Mouse (Mus musculus): ENCODE data around the gene Med27.

Med27 gene

DNA sequence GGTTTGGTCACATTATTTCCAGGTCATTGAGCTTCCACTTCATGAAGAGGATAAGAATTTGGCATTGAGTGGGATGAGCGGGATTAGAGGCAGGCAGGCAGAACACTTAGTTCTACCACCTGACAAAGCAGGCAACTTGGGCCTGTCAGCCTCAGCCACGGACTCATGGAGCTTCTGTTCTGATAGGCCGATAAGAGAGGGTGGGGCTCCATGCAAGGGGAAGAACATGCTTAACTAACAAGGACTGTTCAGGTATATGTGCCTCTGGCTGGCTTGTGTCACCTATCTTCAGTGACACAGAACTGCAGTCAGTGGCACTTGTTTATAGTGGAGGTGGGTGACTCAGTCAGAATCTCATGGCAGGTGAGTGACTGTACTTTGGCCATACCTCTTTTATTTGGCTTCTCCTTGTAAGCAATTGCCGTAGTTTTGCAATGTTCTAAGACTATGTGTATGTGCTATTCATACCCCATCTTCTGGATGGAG lies 126.4 kb downstream of the Med27 start:
- DNase-seq (ENCODE audit: low spot score) = no peak

DNA sequence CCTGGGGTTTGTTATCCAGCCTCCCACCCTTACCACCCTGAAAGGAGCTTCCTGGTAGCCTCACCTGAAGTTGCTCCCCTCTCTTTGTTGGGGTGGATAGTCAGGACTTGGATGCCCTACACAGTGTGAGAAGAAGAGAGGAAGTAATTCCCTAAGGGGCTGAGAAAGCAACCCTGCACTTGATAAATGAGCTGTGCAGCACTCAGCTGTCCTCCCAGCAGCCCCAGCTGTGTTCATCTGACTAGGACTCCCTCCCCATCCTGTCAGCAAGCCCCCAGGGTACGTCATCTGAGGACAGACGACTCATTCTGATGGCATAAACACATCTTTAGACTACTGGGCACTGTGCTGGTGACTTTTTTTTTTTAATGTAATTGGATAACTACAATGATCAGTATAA lies 127.3 kb downstream of the Med27 start:
- no peak for DNase-seq (ENCODE audit: low spot score)

DNA sequence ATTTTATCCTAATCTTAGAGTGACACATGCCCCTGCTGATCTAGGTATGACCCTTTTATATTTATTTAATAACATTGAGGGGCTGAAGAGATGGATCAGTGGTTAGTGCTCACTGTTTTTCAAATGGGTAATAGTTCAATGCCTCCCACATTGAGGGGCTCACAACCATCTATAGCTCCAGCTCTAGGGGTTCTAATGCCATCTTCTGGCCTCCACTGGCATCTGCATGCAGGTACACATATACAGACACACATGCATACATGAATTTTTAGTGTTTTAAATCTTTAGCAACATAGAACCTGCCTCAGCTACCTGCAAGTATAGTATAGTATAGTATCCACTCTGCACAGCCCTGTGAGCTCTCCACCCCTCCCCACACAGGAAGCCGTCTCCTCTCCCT lies 130.1 kb downstream of the Med27 start:
- DNase-seq (ENCODE audit: low spot score) = no peak

DNA sequence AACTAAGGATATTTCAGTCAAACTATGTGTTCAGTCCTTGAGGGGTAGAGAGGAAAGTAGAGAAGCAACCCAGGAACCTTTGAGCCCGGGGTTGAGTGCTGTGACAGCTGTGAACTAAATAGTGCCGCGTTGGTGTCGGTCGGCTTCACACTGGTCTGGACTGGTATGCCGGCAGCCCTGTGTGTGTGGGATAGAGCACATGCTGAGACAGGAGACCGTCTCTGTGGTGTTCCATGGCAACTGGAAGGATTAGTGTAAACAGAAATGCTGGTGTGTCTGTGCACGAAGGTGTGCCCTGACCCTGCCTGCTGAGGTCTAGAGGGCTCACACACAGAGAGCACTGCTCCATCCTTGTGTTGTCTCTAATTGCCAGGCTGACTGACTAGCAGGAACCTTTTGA lies 135.2 kb downstream of the Med27 start:
- DNase-seq (ENCODE audit: low spot score) = no peak

DNA sequence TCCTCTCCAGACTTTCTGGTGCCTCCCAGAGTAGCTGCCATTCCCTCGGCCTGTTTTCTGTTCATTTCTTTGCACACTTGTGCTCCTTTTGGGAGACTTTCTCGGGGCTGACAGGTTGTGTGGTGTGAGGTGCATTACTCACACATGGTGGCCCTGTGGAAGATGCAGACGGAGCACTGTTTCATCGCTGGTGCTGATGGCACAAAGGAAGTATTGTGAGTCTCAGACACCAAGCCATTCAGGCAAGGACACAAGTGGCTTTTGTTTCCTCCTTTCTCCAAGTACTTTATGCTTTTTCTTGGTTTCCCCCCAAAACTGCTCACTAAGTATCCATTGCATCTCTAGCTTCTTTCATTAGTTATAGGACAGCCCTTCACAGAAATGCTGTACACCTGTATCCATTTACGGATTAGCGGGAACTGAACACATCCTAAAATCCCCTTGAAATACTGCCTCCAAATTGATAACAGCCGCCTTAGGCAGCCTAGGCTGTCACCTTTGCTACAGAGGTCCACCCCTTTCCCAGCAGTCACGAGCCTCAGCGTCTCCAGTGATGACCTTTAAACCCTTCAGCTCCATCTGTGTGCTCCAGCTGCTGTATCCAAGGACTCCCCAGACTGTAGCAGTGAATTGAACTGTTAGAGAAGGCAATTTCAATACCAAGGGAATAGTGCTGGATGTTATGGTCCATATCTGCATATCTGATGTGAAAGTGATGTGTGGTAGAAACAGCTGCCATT lies 136.5 kb downstream of the Med27 start:
- DNase-seq (ENCODE audit: low spot score) = no peak

DNA sequence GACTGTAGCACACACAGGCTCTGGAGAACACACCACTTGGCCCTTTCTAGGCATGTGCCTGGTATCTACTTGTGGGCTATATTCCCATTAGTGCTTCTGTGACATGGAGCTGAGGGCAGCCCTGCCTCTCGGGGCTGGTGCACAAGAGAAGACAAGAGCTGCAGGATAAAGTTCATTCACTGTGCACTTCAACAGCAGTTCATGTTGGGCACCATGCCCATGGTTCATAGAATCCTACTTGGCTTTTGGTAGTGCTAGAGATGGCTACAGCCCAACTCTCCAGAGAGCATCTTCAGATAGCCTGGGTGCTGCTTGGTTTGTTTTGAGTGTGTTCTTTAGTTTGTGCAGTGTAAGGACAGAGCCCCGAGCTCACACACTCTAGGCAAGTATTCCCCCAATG lies 138.9 kb downstream of the Med27 start:
- no peak for DNase-seq (ENCODE audit: low spot score)

DNA sequence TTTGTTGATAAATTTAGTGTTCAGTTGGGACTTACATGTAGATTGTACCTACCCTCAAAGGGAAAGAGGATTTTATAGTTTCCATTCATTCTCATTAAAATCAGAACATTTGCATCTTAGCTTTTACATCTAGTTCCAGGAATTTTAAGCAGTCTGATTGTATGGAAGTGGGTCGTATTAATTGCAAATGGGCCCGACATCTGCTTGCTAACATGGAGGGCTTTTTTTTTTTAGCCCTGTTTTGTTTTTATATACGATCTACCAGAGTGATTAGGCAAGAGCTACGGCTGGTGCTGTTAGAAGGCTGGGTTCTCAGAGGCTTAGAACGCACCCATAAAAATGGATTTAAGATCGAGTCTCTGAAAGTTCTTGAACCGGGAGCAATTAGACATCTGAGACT lies 139.9 kb downstream of the Med27 start:
- DNase-seq (ENCODE audit: low spot score) = no peak

DNA sequence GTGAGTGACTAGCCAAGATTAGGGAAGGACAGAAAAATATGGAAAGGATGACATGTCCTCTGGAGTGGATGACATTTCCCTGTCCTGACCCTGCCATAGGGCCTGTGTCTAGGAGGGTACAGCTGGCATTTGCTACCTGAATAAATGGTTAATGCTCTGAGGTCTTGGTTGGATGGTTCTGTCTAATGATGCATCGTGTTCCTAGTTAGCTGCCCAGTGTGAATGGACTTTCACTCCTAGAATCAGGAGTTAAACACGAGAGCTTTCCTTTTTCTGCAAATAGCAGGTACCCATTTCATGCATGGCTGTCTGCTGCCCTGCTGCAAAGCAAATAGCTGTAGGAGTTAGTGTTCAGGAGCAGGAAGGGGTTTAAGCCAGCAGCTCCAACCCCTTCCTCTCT lies 141.0 kb downstream of the Med27 start:
- DNase-seq (ENCODE audit: low spot score) = no peak

DNA sequence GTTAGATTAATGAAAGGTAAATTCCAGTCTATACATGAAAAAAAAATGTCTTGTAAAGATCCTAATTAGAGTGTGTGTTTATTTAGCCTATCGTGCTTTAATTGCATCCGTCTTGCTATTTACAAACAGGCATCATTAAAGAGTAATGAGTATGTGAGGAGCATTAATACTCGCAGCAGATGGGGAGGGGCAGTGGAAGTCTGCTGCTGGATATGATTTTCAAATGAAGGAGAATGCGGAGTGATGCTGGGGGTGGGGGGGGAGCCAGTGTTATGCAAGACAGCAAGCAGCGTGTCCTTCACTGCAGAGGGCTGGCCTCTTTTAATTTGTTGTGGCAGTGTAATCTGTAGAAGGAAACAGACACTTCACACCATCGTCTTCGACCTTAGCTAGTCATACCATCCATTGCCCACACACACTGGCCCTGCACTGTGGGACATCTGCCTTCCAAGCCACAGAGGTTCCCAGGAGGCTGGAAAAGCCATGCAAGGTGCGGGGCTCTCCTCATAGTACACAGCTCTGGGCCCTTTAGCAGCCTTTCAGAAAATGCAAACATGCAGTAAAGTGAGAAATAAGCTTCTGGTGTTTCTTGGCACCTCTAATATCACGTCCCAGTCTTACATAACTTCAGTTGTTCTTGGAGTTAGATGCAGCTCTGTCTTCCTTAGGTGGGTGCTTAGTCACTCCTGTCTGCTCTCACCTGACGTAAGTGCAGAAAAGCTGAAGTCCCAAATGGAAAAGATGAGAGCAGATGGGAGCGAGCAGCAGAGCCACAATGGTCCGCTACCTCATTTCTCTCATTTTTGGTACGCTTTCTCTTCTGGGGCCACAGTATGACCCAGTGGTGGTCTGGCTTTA lies 142.0 kb downstream of the Med27 start:
- no peak for DNase-seq (ENCODE audit: low spot score)

DNA sequence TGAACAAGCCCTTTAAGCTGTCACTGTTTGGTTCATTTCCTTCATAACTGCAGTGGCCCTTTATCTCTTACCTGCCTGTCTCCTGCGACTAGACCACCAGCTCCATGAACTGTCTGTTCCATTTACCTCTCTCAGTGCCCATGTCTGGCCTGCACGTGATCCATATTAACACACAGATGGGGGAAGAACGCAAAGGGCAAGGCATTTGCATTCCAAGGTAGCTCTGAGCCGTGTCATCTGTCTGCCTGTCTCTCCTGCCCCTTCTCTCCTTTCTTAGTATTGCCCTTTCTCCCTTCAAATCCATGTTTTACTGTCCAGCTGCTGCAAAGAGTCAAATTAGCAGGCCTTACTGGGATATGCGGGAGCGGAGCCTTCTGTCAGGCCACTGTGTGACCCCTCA lies 145.0 kb downstream of the Med27 start:
- no peak for DNase-seq (ENCODE audit: low spot score)

DNA sequence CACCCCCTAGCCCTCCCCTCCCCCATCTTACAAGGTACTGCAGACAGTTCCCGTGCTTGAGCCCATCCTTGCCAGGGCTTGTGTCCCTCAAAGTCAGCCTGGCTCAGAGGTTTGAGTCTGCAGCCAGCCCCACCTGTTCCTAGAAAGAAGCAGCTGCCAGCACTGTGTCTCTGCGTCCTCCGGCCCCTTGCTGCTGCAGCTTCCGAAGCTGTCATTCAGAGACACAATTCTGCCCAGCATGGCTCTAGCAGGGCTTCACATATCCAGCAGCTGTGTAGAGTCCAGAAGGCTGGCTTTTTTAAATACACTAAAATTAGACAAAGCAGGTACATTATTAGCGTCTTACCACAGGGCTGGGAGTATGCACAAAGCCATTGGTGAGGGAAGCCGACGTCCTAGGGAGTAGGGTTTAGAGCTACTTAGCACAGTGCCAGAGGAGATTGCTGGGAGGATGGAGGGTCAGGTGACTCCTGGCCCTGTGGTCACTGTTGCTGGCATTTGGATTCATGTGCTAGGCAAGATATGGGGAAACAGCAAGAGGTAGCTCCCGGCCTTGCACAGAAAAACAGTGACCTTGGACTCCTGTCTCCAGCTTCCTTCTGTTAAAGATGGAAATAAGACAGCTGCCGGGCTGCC lies 146.9 kb downstream of the Med27 start:
- DNase-seq (ENCODE audit: low spot score) = no peak

DNA sequence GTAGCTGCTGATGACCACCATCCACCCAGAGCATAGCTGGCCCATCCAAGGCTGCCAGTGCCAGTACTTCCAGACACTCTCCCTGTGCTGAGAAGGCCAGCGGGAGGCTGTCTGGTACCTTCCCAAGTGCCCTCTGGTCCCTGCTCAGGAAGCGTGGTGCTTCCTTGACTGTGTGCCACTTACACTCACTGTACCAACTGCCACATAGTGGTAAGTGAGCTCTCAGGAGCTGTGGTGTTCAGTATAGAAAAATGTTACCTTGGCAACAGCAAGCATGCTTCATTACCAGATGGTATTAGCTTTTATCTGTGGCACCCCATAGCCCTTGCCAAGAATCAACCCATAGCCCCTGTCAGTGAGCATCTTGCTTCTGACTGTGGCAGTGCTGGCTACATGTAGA lies 148.7 kb downstream of the Med27 start:
- no peak for DNase-seq (ENCODE audit: low spot score)

DNA sequence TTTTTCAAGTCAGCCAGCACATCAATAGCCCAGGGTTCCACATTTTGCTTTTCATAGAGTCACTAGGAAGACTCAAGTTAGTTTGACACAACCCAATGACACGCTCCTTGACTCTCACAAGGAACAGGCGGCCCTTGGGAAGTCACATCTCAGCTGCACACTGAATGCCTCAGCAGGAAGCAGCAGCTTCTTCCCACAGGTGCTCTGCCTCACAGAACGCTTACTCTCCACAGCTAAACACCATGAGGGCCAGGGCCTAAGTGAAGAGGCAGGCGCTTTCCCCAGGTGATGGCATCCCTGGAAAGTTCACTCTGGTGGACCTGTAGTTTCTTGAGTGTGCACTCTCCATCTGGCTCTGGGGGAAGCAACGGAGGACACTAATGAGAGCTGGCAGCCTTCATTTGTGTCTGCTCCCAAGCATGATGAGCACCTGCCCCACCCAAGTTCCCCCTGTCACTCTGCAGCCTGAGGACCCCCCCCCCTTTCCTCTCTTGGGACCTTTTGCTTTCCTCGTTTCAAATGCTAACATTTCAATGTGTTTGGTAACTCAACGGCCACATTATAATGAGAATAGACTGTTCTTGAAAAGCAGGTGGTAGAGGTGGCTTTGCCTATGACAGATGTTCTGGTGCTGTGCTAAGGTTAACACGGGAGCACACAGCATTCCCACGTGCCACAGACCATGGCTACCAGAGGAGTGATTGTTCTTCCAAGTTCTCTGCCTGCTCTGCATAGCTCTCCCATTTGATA lies 154.2 kb downstream of the Med27 start:
- no peak for DNase-seq (ENCODE audit: low spot score)

DNA sequence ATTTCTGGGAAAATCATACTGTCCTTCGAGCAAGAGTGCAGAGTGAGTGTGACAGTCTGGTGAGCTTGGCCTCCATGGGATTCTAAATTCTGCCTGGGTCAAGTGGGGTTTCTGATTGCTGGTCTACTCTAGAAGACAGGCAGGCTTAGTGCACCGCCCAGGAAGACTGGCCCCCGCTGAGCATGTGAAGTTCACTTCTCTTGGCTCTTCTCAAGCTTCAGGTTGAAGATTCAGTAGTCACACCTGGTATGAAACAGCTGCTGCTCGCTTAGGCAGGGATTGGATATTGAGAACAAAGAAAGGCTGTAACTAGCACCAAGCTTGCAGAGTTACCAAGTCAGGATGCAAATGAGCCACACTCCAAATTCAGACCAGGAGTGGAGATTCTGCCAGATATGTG lies 154.8 kb downstream of the Med27 start:
- DNase-seq (ENCODE audit: low spot score) = no peak

DNA sequence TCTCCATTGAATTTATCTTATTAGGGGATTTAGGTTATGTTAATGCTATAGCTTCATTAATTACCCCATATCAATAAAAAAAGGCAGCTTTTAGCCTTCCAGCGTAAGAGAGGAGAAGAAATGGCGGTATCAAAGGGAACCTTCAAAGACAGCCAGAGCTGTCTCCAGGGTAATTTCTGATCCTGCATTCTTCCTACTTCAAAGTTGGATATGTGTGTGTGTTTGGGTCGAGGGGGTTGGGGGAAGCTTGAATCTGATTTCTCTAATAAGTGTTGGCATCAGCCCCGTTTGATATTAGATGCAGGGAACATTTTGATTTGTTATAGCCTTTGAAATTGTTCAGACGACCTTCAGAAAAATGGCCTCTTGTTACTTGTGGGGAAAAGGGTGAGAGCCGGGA lies 158.2 kb downstream of the Med27 start:
- no peak for DNase-seq (ENCODE audit: low spot score)

DNA sequence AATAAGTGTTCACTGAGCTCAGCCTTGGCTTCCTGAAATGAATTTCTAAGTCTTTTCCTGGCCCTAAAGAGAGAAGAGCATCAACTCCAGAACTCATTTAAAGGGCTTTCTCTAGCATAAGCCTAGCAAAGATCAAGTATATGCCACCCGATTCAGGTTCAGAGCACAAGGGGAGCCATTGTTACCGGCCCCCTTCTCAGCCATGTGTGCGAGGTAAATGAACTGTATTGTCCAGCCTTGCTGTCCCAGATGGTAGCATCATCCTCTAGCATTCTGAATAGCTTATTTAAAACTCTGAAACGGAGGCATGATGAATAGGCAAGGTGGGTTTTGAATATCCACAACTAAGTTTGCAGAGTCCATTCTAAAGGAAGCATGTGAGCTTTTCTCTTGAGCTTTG lies 159.8 kb downstream of the Med27 start:
- DNase-seq (ENCODE audit: low spot score) = no peak

DNA sequence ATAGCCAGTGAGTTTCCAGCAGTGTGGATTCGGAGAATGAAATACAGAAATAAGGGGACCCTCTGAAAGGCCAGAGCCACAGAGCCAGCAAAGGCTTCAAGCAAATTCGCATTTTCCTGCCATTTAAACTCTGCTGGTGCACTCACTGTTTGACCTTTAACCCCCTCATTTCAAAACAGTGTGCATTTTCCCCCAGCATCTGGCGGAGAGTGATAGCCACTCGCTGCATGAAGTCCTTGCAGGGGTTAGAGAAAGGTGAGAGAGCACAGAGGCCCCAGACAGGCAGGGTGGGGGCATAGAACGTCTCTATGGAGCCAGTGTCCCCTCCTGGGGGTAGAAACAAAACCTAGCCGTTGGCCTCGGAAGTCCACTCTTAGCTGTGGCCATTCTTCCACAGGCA lies 166.5 kb downstream of the Med27 start:
- no peak for DNase-seq (ENCODE audit: low spot score)

DNA sequence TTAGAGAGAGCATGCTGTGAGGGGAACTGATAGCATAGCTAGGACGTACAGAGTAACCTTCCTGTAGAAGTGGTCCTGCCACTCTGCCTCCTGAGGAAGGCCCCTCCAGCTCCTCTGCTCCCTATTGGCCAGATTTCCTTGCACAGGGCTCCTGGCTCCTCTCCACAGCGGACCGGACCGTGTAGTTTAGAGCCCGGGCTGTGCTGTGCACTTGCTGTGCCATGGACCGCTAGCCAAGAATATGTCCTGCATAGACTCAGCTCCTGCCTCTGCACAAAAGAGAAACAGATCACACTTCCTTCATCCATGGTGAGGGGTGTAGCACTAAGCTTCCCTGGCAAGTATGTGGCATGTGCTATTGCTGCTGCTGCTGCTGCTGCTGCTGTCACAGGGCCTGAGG lies 168.2 kb downstream of the Med27 start:
- DNase-seq (ENCODE audit: low spot score) = no peak

DNA sequence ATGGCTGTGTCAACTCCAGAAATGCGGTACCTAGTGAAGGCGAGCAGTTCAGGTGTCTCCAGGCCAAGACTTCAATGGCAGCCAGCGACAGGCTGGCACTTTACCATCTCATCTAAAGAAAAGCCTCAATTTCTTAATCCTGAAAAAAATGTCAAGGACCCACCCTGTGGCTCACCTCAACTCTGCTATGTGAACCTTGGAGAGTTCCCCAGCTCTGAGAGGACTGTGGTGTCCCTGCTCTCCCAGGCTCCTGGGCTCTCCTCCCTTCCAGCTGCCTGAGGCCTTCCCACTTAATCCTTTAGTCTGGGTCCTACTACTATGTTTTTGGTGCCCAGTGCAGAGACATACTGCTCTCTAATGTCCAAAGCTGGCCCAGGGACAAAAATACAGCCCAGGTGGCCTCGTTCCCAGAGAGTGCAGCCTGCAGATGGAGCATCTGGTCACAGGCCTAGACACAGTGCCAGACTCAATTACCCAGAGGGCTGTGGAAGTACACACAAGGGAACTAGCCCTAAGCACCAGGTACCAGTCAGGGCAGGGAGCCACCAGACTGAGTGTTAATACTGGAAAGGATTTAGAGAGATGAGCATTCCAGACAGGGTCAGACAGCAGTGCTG lies 169.3 kb downstream of the Med27 start:
- DNase-seq (ENCODE audit: low spot score) = no peak

DNA sequence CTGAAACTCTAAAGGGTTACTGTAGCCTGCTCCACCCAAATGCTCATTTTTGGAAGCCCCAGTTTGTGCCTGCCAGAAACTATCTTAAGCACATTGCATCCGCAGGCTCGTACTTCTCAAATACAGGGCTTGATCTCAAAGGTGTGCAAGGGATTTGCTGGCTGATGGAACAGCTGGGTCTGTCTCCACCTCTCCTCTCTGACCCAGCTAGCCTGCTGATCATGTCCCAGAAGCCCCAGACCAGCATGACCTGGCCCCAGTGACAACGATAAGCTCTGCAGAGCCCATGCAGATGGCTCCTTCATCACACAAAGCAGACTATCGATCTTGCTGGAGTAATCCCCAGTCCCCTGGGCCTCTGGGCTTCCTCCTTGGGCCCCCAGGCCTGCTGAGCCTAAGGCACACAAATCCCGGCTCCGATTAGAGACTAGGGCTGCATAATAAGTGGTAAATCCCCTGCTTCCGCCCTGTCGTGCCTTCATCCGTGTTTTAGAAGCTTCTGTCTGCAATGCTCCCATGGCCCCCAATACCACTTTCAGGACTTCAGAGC lies 170.1 kb downstream of the Med27 start:
- no peak for DNase-seq (ENCODE audit: low spot score)

DNA sequence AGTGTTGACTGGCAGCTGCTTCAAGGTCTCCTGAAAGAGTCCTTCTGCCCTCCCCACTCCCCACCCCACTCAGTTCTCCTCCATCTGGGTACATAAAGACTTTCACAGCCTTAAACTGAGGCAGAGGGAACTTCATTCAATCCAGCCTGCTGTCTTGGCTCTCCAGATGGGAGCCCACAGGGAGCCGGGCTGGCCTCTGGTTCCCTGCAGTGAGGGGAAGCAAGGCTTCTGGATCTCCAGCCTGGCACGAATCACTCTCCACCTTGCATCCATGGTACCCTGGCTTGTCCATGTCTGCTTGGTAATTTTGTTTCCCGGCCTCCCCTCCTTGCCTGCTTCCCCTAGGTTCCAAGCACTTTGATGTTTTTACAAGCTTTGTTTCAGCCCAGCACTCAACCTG lies 172.8 kb downstream of the Med27 start:
- DNase-seq (ENCODE audit: low spot score) = no peak

DNA sequence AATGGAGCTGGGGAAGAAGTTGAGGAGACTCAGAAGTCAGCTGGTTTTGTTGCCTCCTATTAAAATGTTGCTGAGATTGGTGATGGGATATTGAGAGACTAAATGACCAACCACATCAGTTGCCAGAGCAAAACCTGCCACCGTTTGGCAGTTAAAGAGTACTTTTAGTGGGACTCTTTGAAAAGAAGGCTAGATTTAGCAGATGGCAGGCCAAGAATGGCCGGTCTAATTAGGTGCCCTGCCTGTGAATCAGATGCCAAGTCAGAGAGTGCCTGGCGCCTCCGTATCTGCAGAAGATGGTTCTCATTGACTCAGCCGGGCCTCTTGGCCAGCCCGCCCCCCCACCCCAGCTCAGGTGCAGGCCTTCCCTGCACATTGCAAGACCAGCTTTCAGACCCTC lies 173.6 kb downstream of the Med27 start:
- DNase-seq (ENCODE audit: low spot score) = no peak
